Mouse (Mus musculus): ENCODE measurements around the gene Pde4d.

Gene Pde4d

DNA sequence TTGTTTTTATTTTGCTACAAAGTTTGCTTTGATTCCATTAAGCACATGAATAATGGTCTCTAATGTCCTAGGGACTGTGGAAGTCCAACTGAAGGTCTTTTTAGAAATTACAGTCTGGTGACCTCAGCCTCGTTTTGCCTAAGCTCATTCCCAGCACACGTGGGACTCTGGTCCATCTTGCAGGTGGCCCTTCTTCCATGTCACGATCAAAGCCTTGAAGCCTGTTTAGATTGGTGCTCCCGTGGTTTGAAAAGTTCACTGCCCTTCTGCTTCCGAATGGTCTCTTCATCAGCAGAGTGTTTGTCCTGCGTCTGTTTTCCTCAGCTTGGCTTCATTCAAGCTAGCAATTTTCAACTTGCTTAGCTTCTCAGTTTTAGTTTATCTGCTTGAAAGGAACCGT is 389.4 kb downstream of the Pde4d start:
- no peak for DNase-seq

GRCm38 (mm10) chr13:108854090-108854489 is 404.3 kb downstream of the Pde4d start:
- no peak for DNase-seq

DNA sequence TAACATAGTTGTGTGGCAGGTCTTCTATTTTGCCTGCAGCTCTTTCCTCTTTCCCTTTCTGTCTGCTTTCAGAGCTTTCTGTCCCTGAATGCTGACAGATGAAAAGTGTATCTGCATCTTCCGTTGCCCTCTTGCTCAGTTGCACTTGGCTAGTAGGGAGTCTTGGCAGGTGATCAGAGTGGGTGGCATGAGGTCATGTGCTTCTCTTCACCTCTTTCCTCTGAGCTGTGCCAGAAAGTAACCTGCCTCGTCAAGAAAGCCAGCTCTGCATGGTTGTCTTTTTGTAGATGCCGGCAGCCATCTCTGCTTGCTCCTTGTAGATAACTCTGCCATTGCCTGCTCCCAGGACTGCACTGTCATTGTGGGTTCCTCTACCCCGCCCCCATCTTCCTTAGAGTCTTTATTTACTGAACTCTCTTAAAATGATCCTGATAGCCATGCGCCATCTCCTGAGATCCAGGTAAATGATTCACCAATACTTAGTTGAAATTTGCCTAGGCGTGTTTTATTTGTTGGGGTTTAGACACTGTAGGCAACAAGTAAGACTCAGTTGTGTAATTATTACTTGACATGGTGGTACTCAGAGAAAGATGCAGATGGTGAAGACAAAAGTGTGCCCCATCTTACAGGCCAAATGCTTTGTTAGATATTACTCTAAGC is 407.2 kb downstream of the Pde4d start:
- peak; percentile 20 to 33 for DNase-seq

GRCm38 (mm10) chr13:108859336-108859735 is 409.6 kb downstream of the Pde4d start:
- DNase-seq: no peak

DNA sequence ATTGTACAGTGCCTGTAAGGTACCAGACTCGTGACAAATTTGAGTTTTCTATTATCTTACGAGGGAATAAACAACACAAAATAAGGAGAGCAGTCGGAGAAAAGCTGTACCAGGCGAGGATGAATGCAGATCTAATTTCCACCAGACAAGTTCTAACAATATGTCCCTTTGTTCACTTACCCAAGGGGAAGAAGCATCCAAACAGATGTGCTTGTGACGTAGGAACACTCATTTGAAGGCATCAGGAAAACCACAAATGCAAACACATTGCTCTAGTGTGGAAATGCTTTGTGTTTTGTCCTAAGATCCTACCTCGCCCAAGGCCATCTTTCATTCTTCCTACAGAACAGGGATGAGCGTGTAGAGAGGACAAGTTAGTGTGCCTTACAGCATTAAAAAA is 411.0 kb downstream of the Pde4d start:
- no peak for DNase-seq

DNA sequence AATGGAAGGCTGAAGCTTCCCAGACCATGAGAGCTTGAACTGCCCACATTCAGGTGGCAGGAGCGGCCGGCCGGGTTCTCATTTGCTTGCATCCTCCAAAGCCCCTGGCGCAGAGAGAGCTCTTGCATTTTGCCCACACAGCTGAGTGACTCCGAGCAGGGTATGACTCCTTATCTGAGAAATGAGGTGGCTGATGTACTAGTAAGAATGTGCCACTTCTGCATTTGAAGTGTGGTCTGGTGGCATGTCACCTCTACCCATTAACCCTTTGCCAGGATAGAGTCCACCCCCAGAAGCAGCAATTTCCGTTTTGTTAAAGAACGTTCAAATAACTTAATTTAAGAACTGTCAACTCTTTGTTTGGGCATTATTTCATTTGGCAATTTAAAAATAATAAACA is 412.0 kb downstream of the Pde4d start:
- no peak for DNase-seq

GRCm38 (mm10) chr13:108862173-108862572 is 412.4 kb downstream of the Pde4d start:
- no peak for DNase-seq

DNA sequence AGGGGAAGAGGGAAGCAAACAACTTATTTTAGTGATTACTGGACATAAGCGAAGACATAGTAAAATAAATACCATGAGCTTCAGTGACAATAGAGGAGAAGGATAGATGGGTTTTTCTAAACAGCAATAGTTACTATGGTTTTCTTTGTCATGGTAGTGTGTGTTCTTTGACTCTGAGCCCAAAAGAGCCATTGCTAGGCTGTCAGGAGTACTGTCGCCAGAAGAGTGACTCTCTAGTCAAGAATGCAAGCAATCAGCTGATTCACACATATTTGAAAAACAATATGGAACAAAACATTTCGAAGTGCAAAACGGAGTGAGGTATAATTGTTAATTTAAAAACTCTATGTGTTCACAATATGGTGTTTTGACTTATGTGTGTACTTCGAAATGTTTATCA is 450.4 kb downstream of the Pde4d start:
- DNase-seq: no peak

DNA sequence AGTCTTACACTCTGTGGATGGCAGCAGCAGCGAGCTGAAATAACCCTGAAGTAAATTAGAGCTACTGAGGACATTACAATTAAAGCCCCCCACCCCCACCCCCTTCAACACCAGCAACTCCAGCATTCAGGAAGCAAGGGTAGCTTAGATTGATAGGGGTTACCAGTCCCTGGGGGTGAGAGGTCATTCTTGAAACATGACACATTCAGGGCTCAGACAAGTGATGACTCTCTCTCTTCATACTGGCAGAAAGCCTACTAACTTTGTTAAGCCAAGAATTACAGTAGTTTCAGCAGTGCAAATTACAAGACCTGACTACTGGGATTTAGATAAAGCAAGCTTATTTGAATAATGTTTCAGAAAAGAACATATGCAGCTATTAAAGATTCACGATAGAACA is 455.4 kb downstream of the Pde4d start:
- no peak for DNase-seq

DNA sequence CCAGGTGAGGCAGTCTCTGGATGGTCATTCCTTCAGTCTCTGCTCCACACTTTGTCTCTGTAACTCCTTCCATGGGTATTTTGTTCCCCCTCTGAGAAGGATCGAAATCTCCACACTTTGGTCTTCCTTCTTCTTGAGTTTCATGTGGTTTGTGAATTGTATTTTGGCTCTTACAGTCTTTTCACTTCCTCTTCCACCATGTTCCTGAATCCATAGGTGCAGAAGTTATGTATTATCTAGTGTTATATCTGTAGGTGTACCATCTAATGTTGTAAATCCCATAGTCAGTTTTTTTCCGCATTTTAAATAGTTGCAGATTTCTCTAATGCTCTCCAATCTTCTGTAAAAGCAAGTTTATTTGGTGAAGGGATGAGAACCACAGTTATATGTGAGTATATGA is 459.4 kb downstream of the Pde4d start:
- DNase-seq: no peak

DNA sequence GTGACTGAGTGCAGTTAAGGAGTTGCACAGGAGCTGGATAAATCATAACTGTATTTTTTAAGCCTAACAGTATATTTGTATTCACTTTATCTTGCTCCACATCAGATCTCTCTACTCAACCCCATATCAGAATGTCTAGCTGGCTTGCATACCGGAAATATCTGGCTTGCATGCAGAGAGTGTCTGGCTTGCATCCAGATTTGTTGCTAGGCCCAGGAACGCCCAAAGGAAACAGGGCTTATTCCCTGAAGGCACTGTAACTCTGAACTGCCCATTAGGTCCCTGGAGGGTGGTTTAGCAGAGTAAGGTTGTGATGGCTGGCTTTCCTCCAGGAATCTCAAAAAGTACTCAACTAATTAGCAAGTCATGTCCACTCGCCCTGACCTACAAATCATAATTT is 464.9 kb downstream of the Pde4d start:
- peak; percentile 40 to 42 for DNase-seq

GRCm38 (mm10) chr13:108921146-108921545 is 471.4 kb downstream of the Pde4d start:
- DNase-seq: no peak

DNA sequence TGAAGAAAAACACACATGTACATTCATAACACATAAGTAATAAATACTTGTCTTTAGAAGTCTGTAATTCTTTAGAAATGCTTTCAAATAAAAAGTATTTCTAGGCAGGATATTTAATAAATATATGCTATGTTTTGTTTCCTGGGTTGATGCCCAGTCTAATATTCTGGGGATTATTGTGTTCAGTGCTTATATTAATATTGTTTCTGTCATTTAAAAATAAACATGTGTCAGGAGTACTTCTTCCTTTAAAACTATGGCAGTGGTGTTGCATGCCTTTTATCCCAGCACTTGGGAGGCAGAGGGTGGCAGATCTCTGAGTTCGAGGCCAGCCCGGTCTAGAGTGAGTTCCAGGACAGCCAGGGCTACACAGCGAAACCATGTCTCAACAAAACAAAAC is 485.1 kb downstream of the Pde4d start:
- DNase-seq: no peak

DNA sequence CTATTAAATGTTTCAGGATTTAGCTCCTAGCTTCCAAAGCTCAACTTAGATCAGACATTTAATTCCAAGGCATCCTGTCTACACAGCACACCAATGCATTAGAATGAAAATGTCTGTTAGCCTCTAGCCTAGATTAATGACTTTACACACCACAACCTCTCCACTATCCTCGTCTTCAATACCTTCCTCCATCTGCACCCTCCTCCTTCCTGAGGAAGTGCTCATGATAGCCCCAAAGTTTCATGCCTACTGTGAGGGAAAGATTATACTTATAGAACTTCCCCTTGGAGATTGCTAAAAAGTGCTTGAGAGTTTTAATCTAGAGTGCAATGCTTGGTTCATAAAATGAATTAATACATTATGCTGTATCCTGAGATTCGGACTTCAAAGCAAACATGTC is 487.5 kb downstream of the Pde4d start:
- DNase-seq: no peak

DNA sequence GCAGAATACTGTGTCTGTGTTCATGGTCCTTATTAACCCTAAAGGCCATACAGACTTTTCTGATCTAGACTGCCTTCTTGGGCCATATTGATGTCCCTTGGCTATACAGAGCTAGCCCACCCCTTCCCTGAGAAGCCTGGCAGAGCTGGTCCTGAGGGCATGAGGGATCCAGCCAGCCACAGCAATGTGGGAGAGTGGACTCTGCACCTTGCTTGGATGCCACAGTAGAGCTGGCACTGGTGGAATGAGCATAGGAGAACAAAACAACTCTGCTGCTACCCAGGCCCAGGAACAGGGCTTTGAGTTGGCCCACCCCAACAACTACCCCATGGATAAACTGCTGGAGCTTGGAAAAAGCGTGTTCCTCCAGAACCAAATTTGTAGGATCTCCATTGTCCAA is 503.2 kb downstream of the Pde4d start:
- DNase-seq: no peak

GRCm38 (mm10) chr13:108956059-108956458 is 506.3 kb downstream of the Pde4d start:
- no peak for DNase-seq

DNA sequence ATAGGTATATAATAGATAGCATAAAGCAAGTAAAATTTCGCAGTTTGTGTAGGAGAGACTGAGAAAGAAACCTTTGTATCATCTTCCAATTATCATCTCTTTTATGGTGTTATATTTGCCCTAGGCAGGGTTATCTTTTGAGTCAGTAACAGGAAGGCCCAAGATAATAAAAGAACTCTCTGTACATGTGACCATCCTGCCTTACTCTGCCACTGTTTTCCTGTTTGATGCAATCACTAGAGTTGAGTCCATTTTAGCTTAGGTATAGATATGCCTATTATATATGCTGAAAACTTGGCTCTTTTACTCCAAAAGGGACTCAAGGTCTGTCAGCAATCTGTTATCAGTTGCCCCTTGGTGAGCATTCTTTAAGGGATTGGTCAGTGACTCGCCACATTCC is 514.3 kb downstream of the Pde4d start:
- no peak for DNase-seq

GRCm38 (mm10) chr13:108981144-108981543 is 531.4 kb downstream of the Pde4d start:
- DNase-seq: no peak

DNA sequence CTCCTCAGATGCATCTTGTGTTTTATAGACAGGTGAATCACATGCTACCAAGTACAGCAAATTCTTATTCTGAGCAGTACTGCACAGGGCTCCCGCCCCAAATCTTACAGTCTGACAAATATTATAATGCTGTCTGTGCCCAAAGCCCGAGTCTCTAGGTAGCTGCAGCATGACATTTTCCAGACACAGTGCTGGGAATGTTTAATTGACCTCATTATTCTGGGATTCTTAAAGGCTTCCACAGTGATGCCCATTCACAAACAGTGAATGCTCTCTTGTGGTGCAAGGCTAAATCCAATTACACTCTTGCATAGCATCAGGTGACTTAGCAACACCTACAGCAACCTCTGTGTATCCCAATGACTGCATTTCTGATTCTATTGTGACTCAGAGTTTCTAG is 549.0 kb downstream of the Pde4d start:
- no peak for DNase-seq

- DNase-seq: no peak
Measured at GRCm38 (mm10) chr13:109024703-109025102, 575.0 kb downstream of the Pde4d start.

DNA sequence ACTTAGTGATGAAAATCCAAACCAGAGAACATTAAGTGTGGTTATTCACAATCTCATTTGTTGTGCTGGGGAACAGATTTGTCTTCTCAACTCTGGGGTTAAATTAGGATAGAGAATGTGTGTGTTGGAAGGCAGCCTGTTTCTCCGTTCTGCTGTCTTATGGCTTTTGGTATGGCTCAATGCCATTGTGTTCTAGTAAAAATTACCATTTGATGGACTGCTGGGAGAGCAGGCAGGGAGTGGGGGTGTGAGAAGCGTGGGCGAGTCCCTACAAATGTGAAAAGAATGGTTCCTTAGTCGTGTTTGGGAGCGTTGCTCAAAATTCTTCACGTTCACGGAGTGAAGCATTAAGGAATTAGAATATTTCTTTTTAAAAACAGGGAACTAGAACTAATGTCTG is 597.4 kb downstream of the Pde4d start:
- peak; percentile 54 to 64 for DNase-seq

- DNase-seq: no peak
Measured at GRCm38 (mm10) chr13:109052805-109053204, 603.1 kb downstream of the Pde4d start.

GRCm38 (mm10) chr13:109053242-109054018 is 603.7 kb downstream of the Pde4d start:
- peak; percentile 86 to 92 for DNase-seq

DNA sequence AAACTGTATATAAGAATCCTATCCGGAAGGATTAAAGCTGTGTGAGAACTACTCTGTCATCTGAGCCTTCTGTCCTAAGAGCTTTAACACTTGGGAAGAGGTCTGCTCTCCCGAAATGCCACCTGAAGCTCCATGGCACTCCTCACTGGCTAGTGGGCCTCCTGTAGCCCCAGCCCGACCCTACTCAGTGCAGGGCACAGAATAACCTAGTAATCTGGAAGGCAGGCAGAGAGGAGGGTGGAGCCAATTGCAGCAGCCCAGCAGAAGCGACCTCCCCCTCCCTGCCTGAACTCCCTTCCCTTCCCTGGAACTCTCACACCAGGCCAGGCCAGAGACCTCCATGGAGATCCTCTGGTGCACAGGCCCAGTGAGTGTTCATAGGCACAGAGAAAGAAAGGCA is 608.3 kb downstream of the Pde4d start:
- no peak for DNase-seq

Measured in cerebellum, postnatal 14 days (tissue).